Mouse (Mus musculus) MN1 (cell line): ENCODE measurements around the gene Dip2c.

Experiments used
- DNase-seq: peaks from one replicate; pipeline ENCODE4 v3.0.0-alpha.2; 2016; ENCODE audit warnings: low spot score

Gene Dip2c

DNA sequence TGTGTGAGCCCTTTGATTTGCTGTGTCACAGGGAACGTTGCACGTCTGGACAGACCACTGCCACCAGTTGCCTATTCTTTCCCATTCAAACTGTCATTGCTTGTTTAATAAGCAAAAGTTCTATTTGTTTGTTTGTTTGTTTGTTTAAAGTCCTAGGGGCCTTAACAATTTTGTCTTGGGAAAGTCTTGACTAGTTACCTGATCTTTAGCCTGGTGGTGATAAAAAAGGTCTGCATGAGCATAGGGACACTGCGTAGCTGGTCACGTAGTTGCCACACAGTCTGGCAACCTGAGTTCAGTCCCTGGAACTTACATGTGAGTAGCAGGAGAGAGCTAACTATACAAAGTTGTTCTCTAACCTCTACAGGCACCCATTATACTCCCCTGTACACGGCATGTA lies 392.9 kb downstream of the Dip2c start:
- no peak for DNase-seq

DNA sequence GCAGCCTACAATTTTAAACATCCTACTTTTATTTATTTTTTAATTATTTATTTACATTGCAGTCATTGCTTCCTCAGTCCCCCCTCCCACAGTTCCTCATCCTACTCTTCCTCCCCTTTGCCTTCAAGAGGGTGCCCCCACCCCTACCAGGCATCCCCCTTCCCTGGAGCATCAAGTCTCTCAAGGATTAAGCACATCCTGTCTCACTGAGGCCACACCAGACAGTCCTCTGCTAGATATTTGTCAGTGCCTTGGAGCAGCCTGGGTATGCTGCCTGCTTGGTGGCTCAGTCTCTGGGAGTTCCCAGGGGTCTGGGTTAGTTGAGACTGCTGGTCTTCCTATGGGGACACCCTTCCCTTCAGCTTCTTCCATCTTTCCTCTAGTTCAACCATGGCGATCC lies 397.8 kb downstream of the Dip2c start:
- no peak for DNase-seq

DNA sequence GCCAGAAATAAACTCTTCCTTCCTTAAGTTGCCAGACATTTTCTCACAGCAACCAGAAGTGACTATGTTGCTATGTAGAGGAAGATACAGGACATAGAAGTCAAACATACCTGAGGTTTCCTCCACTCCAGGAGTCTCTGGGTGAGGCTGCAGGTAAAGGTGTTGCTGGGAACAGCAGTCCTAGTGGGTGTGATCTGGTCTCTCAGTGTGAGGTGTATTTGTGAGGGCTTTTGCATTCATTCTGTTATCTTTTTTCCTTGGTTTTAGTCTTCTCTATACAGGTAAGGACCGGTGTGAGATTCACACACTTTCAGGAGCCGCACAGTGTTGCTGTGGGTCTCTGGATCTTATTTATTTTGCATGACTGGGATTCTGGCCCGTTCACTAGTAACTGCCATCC lies 405.2 kb downstream of the Dip2c start:
- DNase-seq, result no peak

- DNase-seq, result no peak
Observed at GRCm38 (mm10) chr13:9683280-9683679, 407.0 kb downstream of the Dip2c start.

GRCm38 (mm10) chr13:9684153-9684923 lies 408.0 kb downstream of the Dip2c start:
- DNase-seq, result no peak

- no peak for DNase-seq
Observed at GRCm38 (mm10) chr13:9686261-9686660, 409.9 kb downstream of the Dip2c start.

GRCm38 (mm10) chr13:9686765-9687164 lies 410.4 kb downstream of the Dip2c start:
- no peak for DNase-seq

DNA sequence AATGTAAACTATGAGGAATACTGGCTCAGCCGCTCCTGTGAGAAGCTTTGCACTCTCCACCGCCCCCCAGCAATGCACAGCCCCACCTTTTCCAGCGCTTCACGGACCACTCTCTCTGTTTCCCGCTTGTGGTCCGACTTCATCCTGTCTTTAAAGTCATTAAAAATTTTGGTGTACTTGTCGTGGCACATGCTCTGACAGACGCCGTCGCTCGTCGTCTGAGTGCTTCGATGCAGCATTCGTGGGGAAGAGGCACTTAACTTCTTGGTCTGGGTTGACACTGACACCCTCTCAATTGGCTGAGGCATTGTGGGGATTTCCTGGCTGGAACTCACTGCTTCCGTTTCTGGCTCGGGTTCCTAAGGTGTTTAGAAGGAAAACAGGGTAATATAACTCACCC lies 413.0 kb downstream of the Dip2c start:
- DNase-seq, result no peak

- no peak for DNase-seq
Observed at GRCm38 (mm10) chr13:9692876-9693275, 416.5 kb downstream of the Dip2c start.

DNA sequence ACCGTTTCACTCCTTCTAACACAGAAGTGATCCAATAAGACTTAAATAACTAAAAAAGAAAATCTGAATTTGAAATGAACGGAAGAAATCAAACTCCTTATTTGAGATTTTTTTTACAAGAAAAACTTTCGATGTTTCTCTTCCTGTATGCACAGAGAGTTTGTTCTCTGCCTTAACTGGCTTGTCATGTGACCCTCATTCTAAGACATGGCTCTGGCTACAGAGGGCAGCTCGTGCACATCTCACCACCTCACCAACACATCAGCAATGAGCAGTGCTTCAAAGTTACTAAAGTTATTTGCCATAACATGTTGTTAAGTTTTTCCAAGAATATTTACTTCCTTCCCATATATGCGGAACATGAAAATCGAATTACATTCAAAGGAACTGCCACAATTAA lies 418.3 kb downstream of the Dip2c start:
- no peak for DNase-seq

GRCm38 (mm10) chr13:9695403-9695802 lies 419.1 kb downstream of the Dip2c start:
- no peak for DNase-seq

DNA sequence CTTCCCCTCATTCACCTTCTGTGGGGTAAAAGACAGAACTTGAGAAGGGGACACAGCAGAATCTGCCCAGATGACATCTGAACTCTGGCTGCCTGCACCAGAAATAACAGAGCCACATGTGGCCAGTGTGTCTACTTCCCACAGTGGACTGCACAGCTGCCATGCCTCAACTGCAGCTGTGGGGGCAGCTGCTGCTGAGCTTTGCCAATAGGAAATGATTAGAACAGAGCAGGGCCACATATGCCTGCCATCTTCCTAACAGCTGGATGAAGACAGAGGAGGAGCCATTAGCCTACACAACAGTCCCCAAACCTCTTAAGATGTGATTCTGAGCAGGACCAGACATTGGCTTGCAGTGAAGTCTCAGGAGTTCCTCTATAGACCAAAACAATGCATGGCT lies 419.5 kb downstream of the Dip2c start:
- DNase-seq, result no peak

GRCm38 (mm10) chr13:9697340-9697739 lies 421.0 kb downstream of the Dip2c start:
- no peak for DNase-seq

GRCm38 (mm10) chr13:9702615-9703235 lies 426.4 kb downstream of the Dip2c start:
- no peak for DNase-seq

GRCm38 (mm10) chr13:9706720-9707119 lies 430.4 kb downstream of the Dip2c start:
- DNase-seq, result no peak

DNA sequence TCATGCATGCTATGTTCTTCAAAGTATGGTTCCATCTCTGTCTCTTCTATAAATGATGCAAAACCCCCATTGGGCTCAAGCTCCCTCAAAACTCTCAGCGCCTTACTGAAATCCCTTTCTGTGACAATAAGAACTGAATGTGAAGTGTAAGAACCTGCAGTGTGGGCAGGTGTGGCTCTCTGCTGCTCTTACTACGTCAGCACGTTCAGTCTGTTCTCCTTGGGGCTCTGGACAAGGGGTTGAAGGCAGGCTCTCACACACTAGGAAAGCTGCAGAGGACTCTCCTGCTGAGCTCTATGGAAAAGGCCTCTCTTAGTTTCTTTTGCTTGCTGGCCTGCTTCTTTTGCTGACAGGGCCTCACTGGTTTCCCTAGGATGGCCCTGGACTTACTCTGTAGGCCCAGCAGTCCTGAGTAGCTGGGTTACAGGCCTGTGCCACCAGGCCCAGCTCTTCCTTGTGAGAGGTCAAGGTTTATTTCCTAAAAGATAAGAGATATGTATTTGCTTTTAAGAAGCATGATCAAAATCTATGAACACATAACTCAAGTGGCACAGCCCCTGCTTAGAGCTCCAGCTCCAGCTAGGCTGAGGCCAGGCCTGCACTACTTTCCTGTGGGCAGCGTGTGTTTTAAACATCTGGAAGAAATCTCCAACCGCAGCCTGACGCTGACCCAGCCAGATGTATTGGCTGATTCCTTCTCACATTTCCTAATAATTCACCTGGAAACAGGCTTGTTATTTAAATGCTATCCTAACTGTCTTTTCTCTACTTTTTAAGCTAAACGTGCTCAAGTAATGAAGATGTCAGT lies 432.3 kb downstream of the Dip2c start:
- no peak for DNase-seq

GRCm38 (mm10) chr13:9712409-9712808 lies 436.1 kb downstream of the Dip2c start:
- DNase-seq, result peak; percentile 11

DNA sequence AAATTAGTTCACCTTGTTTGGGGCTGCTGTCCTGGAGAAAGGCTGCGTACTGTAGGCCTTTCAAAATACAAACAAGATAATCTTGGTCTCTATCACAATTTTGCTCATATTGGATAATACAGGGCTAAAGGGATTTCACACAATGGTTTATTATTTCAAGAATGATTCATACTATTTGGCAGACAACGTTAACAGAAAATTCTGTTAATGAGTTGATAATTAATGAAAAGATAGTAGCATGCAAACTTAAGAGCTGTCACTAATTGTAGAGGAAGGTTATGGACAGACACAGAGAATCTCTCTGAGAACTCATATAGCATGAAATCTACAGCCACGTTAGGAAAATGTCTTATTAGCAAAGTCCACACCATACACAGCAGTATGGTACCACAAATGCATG lies 436.6 kb downstream of the Dip2c start:
- no peak for DNase-seq

DNA sequence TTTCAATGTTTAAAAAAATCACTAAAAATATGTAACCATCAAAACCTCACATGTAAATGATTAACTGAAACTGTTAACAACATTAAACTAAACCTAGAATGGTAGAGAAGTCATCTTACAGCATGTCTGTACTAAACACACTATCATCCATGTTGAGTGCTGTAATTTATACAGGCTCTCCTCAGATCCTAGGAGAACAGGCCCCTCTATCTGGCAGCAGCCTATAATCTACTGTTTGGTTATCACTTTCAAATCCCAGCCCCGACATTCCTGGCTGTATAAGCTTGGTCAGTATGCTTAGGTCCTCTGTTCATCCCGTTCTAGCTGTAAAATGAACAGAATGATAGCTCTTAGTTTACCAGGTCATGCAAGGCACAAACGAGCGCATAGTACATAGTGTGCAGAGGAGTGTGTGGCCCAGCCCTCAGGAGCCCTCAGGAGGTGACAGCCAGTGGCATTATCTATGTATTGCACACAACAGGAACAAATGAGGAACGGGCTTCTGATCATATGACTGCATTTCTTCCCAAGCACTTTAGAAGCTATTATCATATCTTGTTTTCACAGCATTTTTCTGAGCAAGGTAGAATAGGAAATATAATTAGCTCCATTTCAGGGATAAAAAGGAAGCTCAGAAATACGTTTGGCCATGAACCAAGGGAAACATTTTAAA lies 437.3 kb downstream of the Dip2c start:
- DNase-seq, result no peak

DNA sequence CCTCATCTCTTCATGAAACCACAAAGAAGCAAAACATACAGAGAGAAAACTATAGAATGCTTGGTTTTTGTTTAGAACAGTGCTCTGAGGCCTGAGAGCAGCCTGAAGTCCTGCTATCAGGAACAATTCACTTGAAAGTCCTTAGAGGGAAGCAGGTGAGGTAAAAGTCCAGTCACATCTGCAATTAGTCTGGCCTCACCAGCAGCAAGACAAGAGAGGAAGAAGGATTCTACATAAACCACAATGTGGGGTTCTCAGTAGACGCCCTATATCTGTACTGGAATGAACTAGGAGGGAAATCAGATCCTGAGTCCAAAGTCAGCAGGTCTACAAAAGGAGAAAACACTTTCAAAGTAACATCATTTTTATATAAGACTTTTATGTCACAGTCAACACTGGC lies 438.9 kb downstream of the Dip2c start:
- DNase-seq, result no peak
